Mouse (Mus musculus) liver, embryonic 14.5 days (tissue): ENCODE results near the gene Bcl2l1.
A peak's percentile ranks its signal among the peaks of the same experiment; 100 is the strongest.

ENCODE experiments used
- CTCF ChIP-seq: IDR thresholded peaks from 2 replicates; pipeline ENCODE4 v1.5.1; 2016; ENCODE audit warnings: antibody characterized with exemption, low read depth, control low read depth
- EP300 ChIP-seq: IDR thresholded peaks from 2 replicates; pipeline ENCODE4 v1.6.1; 2016; ENCODE audit warnings: antibody characterized with exemption, low read depth

DNA sequence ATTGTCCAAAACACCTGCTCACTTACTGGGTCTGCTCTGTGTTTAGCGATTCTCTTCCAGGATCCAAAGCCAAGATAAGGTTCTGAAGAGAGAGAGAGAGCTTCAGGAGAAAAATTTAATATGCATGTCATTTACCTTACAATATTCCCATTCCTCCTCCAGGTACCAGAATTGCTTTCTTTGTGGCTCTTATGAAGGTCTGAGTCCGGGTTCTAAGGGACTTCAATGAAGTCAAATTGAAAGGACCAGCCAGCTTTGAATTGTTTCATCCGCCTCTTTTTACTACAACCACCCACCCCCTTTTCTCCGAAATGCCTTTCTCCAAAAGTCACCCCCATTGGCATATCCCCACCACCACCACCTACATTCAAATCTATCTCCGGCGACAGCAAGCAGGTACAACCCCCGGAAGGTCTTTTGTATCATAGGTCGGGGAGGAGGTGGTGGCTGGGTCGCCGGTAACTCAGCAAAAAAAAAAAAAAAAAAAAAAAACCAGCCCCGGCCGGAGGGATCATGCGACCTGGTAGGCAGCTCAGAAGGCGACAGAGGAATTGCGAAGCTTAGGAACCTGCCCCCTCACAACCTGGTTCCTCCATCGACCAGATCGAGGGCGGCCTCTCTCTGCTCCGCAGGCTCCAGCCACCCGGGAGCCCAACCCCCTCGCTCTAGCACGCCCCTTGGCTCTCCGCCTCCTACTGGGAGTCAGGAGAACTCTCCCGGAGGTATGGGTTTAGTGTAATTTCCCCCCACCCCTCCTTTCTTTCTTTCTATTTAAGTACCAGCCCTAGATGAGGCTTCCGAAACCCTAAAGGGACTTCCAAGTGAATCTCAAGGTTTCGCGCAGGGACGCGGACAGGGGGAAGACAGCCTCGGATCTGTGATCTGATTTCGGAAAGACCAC, 1.3 kb downstream of the Bcl2l1 start:
- TF ChIP-seq CTCF (peak; percentile 91), EP300 (peak; percentile 64; the same call in 1 of the 2 replicates)
